Mouse (Mus musculus) E14TG2a.4 (cell line): ENCODE results near the gene Znhit2.
"Not testable (repeated sequence)": the region's sequence is repeated elsewhere in the genome, so short reads cannot be mapped to it uniquely, and the experiment has no call there.

Experiments used
- H3K27me3 ChIP-seq: 2 replicates; pipeline ENCODE4 v1.6.1; 2014; ENCODE audit warnings: low read length, control low read depth; ENCODE audit not compliant: insufficient read depth
- H3K36me3 ChIP-seq: 2 replicates; pipeline ENCODE4 v1.6.1; 2014; ENCODE audit warnings: low read length, control low read depth; ENCODE audit not compliant: insufficient read depth
- H3K4me1 ChIP-seq: replicated peaks from 2 replicates; pipeline ENCODE4 v1.6.1; 2014; ENCODE audit warnings: low read depth, low read length, control low read depth
- H3K4me3 ChIP-seq: replicated peaks from 2 replicates; pipeline ENCODE4 v1.5.1; 2014; ENCODE audit warnings: mild to moderate bottlenecking, low read length
- H3K9me3 ChIP-seq: 2 replicates; pipeline ENCODE4 v1.6.1; 2014; ENCODE audit warnings: low read length, control low read depth
- CTCF ChIP-seq: conservative IDR thresholded peaks from 2 replicates; pipeline ENCODE4 v1.5.1; 2014; ENCODE audit warnings: low read length
- NANOG ChIP-seq: IDR thresholded peaks from 2 replicates; pipeline ENCODE4 v1.6.1; 2014; ENCODE audit warnings: borderline replicate concordance, low read length, mixed read lengths
- POU5F1 ChIP-seq: IDR thresholded peaks from 2 replicates; pipeline ENCODE4 v1.6.1; 2014; ENCODE audit warnings: low read length, borderline replicate concordance

The Znhit2 gene

DNA sequence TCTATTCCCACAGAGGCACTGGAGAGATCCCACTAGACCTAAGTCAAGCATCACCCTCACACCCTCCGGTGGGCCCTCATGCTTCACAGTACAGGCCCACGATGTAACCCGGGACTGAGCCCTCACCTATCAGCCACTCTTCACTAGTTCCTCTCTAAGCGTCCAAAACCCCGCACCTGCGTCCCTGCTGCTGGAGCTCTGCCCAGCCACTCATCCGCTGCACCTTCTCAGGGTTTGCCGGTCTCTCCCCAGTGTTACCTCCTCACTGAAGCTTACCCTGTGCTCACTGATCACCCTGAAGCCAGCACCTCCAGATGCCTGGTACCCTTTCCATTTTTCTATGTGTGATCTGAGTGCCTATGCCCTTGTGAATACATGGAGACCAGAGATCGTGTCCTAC, 18.7 kb upstream of the Znhit2 start:
- H3K4me1 ChIP-seq, result peaks cover 30% of the 10 kb centered on the region
- H3K36me3 ChIP-seq, result no peaks in the 10 kb centered on the region
- H3K27me3 ChIP-seq, result no peaks in the 10 kb centered on the region; the same call in 1 of the 2 replicates
- TF ChIP-seq NANOG (no peak), CTCF (no peak), POU5F1 (no peak)
- H3K4me3 ChIP-seq, result 0 out of 2 replicates have a peak overlapping the region, but pooled peaks have one; percentile 23
- H3K9me3 ChIP-seq, result no peaks in the 10 kb centered on the region

DNA sequence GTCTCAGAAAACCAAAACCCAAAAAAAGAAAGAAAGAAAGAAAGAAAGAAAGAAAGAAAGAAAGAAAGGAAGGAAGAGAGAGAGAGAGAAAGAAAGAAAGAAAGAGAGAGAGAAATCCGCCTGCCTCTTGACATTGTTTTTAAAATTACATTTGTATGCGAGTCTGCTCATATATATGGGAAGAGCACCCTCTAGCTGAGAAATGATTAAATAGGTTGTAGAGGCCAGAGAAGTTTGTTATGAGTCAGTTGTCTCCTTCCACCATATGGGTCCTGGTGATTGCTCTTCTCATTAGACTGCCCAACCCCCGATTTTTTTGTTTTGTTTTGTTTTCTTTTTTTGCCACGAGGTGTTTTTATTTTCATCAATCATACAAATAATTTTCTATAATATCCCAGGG, 16.9 kb upstream of the Znhit2 start:
- Histone ChIP-seq H3K4me1 (peaks cover 45% of the 10 kb centered on the region), H3K36me3 (peaks cover 16% of the 10 kb centered on the region)
- TF ChIP-seq CTCF, result peak; percentile 13; the same call in 1 of the 2 replicates
- H3K9me3 ChIP-seq, H3K4me3 ChIP-seq, H3K27me3 ChIP-seq: not testable (repeated sequence)

DNA sequence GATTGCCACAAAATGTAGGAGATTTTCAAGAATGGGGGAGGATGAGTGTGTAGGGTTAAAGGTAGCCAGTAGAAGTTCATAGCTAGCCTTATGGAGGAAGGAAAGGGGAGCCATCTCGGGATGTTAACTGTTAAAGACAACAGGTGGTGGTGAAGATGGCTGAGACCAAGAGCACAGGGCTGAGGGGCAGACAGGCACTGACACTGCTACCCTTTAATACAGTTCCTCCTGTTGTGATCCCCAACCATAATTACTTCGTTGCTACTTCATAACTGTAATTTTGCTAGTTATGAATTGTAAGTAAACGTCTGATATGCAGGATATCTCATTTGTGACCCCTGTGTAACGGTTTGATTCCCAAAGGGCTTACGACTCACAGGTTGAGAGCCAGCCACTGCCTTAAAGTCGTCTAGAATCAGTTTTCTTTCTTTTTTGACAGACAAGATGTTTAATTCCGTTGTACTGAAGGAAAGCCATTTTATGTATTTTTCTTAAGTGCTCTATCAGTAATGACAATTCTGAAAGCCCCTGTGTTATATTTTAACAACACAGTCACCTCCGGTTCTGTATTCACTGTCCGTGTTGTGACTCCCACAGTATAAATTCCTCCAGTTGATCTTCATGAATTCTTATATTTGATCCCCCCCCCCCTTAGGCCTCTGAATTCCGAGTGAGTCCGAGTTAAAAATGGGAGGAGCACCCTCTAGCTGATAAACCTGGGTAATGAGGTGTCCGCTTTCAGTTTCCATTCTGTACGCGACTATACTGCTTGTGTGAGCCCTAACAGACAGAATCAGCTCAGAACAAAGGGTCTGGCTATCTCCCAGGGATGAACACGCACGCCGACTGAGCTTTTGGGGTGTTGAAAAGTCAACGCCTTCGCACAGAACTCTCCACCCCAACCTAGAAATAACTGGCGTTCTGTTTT, 15.4 kb upstream of the Znhit2 start:
- Histone ChIP-seq H3K27me3 (no peaks in the 10 kb centered on the region), H3K36me3 (peaks cover 31% of the 10 kb centered on the region), H3K4me3 (peak overlapping the region; percentile 96), H3K4me1 (peaks cover 50% of the 10 kb centered on the region), H3K9me3 (no peaks in the 10 kb centered on the region)
- TF ChIP-seq NANOG, result no peak
- TF ChIP-seq POU5F1, result no peak
- no peak for TF ChIP-seq CTCF

- H3K9me3 ChIP-seq, result no peaks in the 10 kb centered on the region
- H3K4me3 ChIP-seq, result peak within 1 kb of the TSS; percentile 96
- peaks cover 55% of the 10 kb centered on the region for H3K4me1 ChIP-seq
- no peak for TF ChIP-seq CTCF
- TF ChIP-seq POU5F1, result no peak
- TF ChIP-seq NANOG, result no peak
- H3K36me3 ChIP-seq, result peaks cover 40% of the 10 kb centered on the region
- H3K27me3 ChIP-seq, result no peaks in the 10 kb centered on the region
Observed at GRCm38 (mm10) chr19:6046294-6047153, 14.5 kb upstream of the Znhit2 start, which contains the start of gene Syvn1. TSS of gene Syvn1 (plus strand) at chr19:6046576.

DNA sequence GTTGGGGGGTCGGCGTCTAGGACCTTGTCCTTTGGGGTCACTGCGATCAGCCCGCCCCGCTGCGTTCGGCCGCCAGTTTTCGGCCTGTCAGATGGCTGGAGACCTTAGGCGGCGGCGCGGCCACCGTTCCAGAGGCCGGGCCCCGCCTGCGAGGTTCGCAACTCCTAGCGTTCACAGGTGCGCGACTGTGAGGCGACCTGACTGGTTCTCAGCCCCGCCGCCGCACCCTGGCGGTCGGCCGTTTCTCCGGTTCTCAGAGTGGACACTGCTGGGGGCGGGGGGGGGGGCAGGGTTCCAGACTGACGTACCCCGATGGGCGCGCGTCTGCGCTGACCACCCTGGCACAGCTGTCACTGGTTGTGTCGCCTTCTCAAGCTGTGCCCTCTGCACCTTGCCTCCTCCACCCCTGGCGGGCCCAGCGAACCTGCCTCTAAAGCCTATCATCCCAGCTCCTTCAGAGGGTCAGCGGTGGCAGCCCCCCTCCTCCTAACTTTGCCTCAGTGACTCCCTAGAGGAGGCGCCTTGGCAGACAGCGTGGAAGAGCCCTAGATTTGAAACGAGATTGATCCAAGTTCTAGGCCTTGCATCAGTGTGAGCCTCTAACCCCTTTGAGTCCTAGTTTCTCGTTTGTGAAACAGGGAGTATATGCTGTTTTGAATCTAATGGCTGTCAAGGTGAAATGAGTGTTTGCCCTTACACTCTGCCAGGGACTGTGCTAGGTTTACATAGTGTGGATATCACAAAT, 13.7 kb upstream of the Znhit2 start:
- no peak for TF ChIP-seq CTCF
- no peak for TF ChIP-seq POU5F1
- TF ChIP-seq NANOG, result no peak

DNA sequence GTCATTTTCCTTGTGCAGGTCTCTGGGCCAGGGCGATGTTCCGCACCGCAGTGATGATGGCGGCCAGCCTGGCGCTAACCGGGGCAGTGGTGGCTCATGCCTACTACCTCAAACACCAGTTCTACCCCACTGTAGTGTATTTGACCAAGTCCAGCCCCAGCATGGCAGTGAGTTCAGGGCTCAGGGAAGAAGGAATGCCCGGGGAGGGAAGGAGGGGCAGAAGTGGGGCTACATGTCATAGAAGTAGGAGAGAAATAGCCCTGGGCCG, 13.2 kb upstream of the Znhit2 start:
- H3K27me3 ChIP-seq, result no peaks in the 10 kb centered on the region
- no peaks in the 10 kb centered on the region for H3K9me3 ChIP-seq
- TF ChIP-seq CTCF, result no peak
- no peak for TF ChIP-seq NANOG
- H3K4me3 ChIP-seq, result peak overlapping the region; percentile 96
- peaks cover 52% of the 10 kb centered on the region for H3K4me1 ChIP-seq
- peaks cover 53% of the 10 kb centered on the region for H3K36me3 ChIP-seq

More for the DNA sequence above, 13.7 kb upstream of the Znhit2 start:
- H3K4me1 ChIP-seq, result peaks cover 52% of the 10 kb centered on the region
- H3K4me3 ChIP-seq, result peak overlapping the region; percentile 96
- H3K36me3 ChIP-seq, result peaks cover 48% of the 10 kb centered on the region
- no peaks in the 10 kb centered on the region for H3K27me3 ChIP-seq
- no peaks in the 10 kb centered on the region for H3K9me3 ChIP-seq

- TF ChIP-seq CTCF (no peak), POU5F1 (no peak), NANOG (no peak)
- Histone ChIP-seq H3K4me3 (0 out of 2 replicates have a peak overlapping the region, but pooled peaks have one; percentile 96), H3K36me3 (peaks cover 64% of the 10 kb centered on the region), H3K4me1 (peaks cover 62% of the 10 kb centered on the region), H3K9me3 (no peaks in the 10 kb centered on the region), H3K27me3 (no peaks in the 10 kb centered on the region)
Observed at GRCm38 (mm10) chr19:6048681-6049410, 12.1 kb upstream of the Znhit2 start.

DNA sequence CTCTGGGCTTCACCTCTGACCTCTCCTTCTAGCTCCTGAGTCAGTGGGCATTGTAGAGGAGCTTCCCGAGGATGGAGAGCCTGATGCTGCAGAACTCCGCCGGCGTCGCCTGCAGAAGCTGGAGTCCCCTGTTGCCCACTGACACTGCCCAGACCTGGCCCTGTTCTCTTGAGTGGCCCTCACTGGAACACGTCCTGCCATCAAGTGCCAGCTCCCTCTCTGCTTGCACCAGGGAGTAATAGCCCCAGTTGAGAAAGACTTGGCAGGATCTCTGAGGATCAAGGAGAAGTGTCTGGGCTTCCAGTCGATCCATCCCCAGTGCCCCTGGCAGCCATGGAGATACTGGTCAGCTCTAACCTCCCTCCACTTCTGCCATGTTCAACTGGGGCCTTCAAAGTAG, 8.5 kb upstream of the Znhit2 start:
- Histone ChIP-seq H3K9me3 (no peaks in the 10 kb centered on the region), H3K4me1 (peaks cover 77% of the 10 kb centered on the region), H3K4me3 (0 out of 2 replicates have a peak overlapping the region, but pooled peaks have one; percentile 17), H3K27me3 (peaks cover 2% of the 10 kb centered on the region; the same call in 1 of the 2 replicates), H3K36me3 (peaks cover 93% of the 10 kb centered on the region)
- TF ChIP-seq NANOG (no peak), POU5F1 (no peak)
